Mouse (Mus musculus) kidney, postnatal 4 days (tissue): ENCODE measurements around the gene Mctp1.
A peak's percentile ranks its signal among the peaks of the same experiment; 100 is the strongest.
"Not testable (repeated sequence)": the region's sequence is repeated elsewhere in the genome, so short reads cannot be mapped to it uniquely, and the experiment has no call there.

Experiments used
- DNase-seq, 2 experiments: peaks; one replicate each; pipeline ENCODE4 v3.0.0; 2021; ENCODE audit warnings: mixed read lengths in 2 of 2

Gene Mctp1

GRCm38 (mm10) chr13:76482998-76483397 lies 98.7 kb downstream of the Mctp1 start:
- no peak for DNase-seq

DNA sequence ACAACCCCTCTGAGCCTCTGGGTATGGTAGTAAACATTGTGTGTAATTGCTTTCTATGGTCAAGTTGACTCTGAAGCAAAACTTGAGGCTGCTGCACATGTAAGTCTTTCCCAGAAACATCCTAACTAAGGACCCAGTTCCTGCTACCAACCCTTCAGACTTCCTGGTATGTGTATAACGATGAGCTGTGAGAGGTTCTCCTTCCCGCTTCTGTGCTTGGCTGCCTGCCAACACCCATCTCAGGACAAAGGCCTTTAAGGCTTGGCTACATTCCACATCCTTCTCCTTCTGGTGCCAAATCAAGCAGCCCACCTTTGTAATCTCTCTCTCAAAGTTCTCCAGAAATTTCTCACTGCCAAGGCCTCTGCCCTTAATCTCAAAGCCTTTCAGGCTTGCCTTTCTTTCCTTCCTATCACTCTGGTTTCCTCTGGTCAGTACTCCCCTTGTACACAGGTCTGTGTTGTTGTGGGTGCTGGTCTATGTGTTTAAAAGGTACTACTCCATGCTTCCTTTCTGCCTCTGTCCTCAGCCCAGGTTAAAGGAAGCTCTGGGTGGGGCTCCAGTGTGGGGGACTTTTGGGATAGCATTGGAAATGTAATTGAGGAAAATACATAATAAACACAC lies 99.9 kb downstream of the Mctp1 start:
- DNase-seq = peak; percentile 52 to 69

DNA sequence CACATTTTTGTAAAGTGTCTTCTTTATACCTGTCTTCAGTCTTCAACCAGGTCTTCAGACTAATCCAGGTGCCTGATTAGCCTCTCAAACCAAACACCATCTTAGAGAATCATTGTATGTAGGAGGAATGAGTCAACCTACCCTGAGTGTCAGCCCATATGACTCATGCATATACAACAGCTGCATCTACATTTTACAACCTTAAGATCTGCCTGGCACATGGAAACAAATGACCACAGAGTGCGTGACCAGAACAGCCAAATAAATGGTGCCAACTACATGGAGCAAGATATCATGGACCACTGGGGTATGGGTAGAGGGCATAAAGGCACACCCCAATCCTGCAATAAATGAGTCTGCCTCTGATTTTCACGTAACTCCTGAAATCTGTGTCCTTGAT lies 131.6 kb downstream of the Mctp1 start:
- DNase-seq = no peak

- no peak for DNase-seq
These were observed 138.8 kb downstream of the Mctp1 start for GRCm38 (mm10) chr13:76523170-76523569.

GRCm38 (mm10) chr13:76527326-76527725 lies 143.0 kb downstream of the Mctp1 start:
- no peak for DNase-seq

DNA sequence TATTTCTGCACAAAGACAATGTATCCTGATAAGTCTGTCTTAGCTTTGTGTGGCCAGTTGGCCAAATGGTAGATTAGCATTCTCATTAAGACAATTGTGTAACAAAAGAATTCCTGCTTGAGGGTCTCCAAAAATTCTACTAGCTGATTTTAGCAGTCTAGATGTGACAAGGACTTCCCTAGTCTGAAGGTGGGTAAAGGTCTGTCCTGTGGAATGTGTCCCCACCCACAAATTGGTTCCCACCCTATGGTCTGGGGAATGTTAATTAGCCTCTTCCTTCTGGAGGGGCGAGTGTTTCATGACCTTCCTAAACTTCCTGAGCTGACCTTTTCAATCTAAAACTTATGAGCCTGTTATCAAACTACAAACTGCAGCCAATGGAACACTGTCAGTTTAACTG lies 143.4 kb downstream of the Mctp1 start:
- DNase-seq = no peak

DNA sequence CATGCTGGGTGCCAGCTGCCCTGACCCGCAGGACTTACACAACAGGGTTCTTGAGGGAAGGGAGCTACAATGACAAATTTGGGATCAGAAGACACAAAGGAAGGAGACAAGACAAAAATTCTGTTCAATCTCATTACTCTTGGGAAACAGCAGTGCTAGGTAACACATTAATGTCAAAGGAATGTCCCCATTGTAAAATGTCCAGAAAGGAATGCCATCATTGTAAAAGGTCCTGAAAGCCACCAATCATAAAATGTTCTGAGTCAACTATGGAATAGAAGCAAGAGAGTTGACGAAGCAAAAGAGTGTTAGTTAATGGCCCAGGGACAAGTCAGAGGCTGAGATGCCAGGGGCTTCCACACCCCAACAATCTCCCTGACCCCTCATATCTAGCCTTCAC lies 145.6 kb downstream of the Mctp1 start:
- no peak for DNase-seq

DNA sequence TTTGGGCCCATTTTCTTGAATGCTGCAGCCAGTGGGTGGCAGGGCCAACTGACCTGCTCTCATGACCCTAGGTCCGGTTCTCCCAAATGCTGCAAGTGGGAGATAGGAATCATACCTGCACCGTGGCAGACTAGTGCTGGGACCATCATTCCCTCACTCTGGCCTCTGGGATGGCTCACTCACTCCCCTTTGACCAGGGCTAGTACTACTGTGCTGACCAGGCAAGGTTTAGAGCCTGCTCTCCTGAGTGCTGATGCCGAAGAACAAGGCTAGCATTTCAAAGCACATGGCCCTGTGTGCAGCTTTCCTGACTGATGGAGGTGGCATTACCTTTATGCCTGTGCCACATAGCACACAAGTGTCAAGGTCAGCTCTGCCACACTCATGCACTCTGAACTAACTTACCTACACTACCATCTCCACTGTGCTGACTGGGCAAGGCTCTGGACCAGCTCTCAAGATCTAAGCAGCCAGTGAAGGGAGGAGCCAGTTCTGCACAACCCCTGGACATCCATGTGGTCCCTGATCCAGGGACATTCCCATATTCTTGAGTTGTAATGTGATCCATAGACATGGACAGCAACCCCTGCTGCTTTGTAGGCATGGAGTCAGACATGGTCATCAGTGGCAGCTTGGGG lies 146.7 kb downstream of the Mctp1 start:
- no peak for DNase-seq

GRCm38 (mm10) chr13:76547854-76548253 lies 163.5 kb downstream of the Mctp1 start:
- no peak for DNase-seq

- DNase-seq = no peak
These were observed 176.6 kb downstream of the Mctp1 start for GRCm38 (mm10) chr13:76560918-76561317.

DNA sequence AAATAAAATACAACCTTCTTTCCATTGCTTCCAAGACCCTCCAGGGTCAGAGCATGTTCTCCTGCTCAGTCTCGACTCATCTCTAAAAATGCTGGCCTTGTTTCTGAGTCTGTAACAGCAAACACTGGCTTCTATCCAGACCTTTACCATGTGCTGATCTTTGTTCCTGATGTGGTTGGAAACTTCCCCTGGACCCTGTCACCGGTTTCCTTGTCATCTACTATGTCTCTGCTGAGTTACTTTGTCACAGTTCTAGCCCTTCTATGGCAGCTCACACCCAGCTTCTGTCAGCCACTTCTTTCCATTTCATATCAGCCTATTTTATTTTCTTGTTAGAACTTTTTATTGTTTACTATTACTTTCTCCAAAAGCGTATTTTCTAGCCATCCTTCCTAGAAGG lies 177.3 kb downstream of the Mctp1 start:
- DNase-seq = no peak

DNA sequence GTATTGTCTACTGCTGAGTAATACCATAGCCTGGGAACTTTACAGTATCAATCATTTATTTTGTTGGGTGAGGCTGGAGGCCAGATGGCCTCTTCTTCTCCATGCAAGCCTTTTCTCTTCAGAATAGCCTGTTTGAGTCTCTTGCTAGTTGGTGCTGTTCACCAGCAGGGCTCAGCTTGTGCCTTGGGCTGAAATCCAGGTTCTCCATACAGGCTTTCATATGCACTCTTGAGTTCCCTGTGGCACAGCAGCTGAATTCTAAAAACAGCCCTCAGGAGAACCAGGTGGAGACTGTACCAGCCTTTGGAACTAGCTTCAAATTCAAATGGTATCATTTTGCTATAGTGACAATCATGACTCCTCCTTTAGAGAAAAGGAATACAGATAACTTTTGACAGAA lies 179.7 kb downstream of the Mctp1 start:
- DNase-seq = no peak

DNA sequence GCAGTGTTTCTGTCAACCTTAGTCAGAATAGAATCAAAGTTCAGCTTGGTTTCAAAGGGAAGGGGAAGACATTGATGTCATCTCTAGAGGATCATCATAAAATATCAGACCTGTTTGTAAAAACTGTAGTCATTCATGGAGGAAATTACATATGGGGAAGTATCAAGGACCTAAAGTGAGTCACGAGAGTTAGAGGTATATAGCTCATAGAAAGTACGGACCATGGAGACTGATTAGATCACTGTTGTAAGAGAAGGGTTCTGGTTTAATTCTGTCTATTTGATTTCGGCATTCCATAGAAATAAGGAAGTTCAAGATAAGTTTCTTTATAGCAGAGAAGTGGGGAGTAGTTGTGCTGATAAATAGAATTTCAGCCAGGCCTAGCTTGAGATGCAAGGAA lies 181.7 kb downstream of the Mctp1 start:
- DNase-seq = no peak

DNA sequence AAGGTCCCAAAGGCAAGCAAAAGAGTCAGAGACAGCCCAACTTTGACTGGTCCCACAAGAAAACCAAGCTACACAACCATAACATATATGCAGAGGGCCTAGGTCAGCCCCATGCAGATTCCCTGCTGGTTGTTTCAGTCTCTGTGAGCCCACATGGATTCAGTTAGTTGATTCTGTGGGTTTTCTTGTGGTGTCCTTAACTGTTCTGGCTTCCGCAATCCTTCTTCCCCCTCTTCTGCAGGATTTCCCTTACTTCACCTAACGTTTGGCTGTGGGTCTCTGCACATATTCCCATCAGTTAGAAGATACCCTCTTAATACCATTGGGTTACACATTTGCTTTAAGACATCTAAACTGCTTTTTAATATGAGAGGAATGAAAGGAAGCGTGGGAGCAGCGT lies 183.1 kb downstream of the Mctp1 start:
- no peak for DNase-seq

DNA sequence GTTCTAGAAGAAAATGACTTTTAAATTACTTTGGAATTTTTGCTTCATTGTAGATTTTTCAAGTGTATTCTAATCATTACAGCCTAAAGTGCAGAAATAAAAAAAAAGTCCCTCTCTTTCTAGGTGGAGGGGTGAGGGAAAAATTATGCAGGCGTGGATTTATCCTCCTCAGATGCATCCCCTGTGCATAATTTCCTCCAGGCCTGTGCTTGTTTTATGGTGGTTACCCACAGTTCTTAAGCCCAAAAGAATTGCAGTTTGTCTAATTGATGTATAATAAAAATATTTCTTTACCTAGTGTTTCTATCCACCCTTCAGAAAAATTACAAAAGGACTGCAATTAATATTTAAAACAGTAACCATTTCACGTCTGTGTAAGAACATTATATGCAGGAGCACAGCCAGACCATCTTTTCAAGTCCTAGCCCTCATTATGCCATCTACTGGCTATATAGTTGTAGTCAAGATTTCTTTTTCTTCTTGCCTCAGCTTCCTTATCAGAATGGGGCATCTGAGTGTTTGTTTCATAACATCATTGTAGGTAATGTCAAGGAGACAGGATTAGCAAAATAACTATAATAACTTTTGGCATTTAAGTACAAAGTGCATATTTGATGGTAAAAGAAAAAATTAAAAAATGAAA lies 184.4 kb downstream of the Mctp1 start:
- no peak for DNase-seq

DNA sequence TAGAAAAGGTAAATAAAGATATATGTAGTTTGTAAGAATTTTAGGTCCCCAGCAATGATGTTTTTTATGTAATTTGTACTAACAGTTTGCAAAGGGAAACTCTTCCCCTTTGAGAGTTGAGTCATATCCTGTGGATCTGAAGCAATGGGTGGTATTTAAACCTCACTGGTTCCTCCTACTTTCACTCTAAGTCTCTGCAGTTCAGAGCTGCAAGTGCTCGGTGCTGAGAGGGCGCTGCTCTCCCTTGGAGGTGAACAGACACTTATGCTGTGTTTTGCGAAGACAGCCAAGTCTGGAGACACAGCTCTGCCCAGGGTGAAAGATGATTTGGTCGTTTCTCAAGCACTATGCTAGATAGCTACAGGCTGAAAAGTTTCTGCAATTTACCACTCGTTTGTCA lies 195.1 kb downstream of the Mctp1 start:
- no peak for DNase-seq

GRCm38 (mm10) chr13:76585447-76585846 lies 201.1 kb downstream of the Mctp1 start:
- no peak for DNase-seq

DNA sequence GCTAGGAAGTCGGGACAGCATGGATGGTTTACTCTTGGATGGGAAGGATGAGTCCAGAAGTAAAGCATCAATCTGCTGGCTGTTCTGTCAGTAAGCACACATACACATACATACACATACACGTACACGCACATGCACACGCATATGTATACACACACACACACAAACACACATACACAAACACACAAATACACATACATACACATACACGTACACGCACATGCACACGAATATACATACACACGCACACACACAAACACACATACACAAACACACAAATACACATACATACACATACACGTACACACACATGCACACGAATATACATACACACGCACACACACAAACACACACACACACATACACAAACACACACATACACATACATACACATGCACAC lies 206.4 kb downstream of the Mctp1 start:
- not testable (repeated sequence) for DNase-seq

GRCm38 (mm10) chr13:76591189-76591588 lies 206.9 kb downstream of the Mctp1 start:
- no peak for DNase-seq

GRCm38 (mm10) chr13:76591692-76592091 lies 207.4 kb downstream of the Mctp1 start:
- DNase-seq = no peak

- DNase-seq = no peak
These were observed 208.6 kb downstream of the Mctp1 start for GRCm38 (mm10) chr13:76592908-76593307.

DNA sequence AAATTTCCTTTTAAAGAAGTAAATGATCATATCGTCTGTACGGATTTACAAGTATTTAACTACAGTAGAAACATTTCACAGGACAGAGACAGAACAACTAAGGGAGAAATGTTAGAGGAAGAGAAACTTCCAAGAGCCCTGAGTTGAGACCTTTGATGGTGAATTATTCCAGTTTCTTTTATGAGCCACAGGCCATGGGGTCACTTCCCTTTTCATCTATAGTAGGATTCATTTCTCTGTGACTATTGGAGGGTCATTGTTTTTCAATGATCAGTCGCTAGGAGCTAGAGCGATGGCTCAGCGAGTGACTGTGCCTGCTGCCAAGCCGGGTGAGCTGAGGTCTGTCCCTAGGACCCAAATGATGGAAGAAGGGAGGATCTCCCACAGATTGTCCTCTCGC lies 212.7 kb downstream of the Mctp1 start:
- no peak for DNase-seq

GRCm38 (mm10) chr13:76609425-76609824 lies 225.1 kb downstream of the Mctp1 start:
- no peak for DNase-seq

GRCm38 (mm10) chr13:76611499-76611898 lies 227.2 kb downstream of the Mctp1 start:
- DNase-seq = no peak

GRCm38 (mm10) chr13:76620111-76620510 lies 235.8 kb downstream of the Mctp1 start:
- DNase-seq = no peak
